8 mouse cellular contexts compared by ENCODE assay signal in the genomic region with DNA sequence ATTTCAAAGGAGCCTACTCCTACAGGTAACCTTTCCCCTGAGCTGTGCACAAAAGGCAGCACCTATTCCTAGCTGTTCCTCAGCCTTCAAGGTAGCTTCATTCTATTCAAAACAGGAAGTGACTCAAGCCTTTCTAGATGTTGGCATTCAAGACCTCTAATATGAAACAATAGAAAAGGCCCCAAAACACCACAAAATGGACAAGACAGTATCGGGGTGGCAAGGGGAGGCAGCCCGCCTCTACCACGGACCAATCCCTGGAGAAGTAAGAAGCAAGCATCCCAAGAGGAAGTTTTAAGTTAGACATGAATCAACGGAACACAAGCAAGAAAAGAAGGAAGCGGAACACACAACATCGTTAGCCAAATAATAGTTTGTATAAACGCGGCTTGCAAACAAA. TPM values are rescaled to one million over a fixed set of nuclear protein-coding genes. Genes with fewer than 3 reads are reported as not detected.
DNase-seq lines count a peak whose midpoint lies in the region; ATAC-seq and TF ChIP-seq lines count a peak whose summit lies in the region.

No protein-coding gene starts in this region.

- intact Hi-C loops in left cerebral cortex, postnatal 14 days (cut with DNase I) = no loop called here

- no peaks in the 10 kb centered on the region for H3K27me3 ChIP-seq in kidney, postnatal 0 days (ENCODE audit: insufficient read depth, low read length)
- no peaks in the 10 kb centered on the region for H3K27me3 ChIP-seq in embryonic facial prominence, embryonic 13.5 days
- H3K27me3 ChIP-seq in intestine, embryonic 14.5 days (replicated peaks; ENCODE audit: control insufficient read depth, insufficient read depth, low read length) = no peaks in the 10 kb centered on the region
- no peaks in the 10 kb centered on the region for H3K27me3 ChIP-seq in neural tube, embryonic 12.5 days (replicated peaks)

- 0 out of 2 replicates have a peak, but pooled peaks cover 4% of the 10 kb centered on the region for H3K4me1 ChIP-seq in kidney, postnatal 0 days (replicated peaks; ENCODE audit: insufficient read depth, low read length)
- peaks cover 29% of the 10 kb centered on the region for H3K4me1 ChIP-seq in embryonic facial prominence, embryonic 13.5 days
- H3K4me1 ChIP-seq in intestine, embryonic 14.5 days (replicated peaks; ENCODE audit: control insufficient read depth, insufficient read depth, low read length) = peaks cover 20% of the 10 kb centered on the region; the same call in 1 of the 2 replicates
- H3K4me1 ChIP-seq in neural tube, embryonic 12.5 days = peaks cover 31% of the 10 kb centered on the region

- TF ChIP-seq CTCF in kidney, postnatal 0 days (IDR thresholded peaks at IDR 0.05; ENCODE audit: low read depth) = no peak

- H3K9ac ChIP-seq in kidney, postnatal 0 days (ENCODE audit: low read depth, low read length) = no peak overlapping the region
- H3K9ac ChIP-seq in embryonic facial prominence, embryonic 13.5 days = peak overlapping the region; percentile 95; the same call in 1 of the 2 replicates
- no peak overlapping the region for H3K9ac ChIP-seq in intestine, embryonic 14.5 days (ENCODE audit: low read length)
- no peak overlapping the region for H3K9ac ChIP-seq in neural tube, embryonic 12.5 days

- peak overlapping the region; percentile 99; the same call in 1 of the 2 replicates for H3K4me3 ChIP-seq in kidney, postnatal 0 days (replicated peaks; ENCODE audit: low read depth, low read length)
- peak overlapping the region; percentile 99 for H3K4me3 ChIP-seq in embryonic facial prominence, embryonic 13.5 days
- peak overlapping the region; percentile 67 for H3K4me3 ChIP-seq in intestine, embryonic 14.5 days (ENCODE audit: low read depth, low read length)
- no peak overlapping the region for H3K4me3 ChIP-seq in neural tube, embryonic 12.5 days

- peak overlapping the region; percentile 95 for H3K4me2 ChIP-seq in kidney, postnatal 0 days (ENCODE audit: low read length)
- peak overlapping the region; percentile 83 for H3K4me2 ChIP-seq in embryonic facial prominence, embryonic 13.5 days
- H3K4me2 ChIP-seq in intestine, embryonic 14.5 days (ENCODE audit: low read length) = peak overlapping the region; percentile 87
- peak overlapping the region; percentile 93 for H3K4me2 ChIP-seq in neural tube, embryonic 12.5 days (replicated peaks)

- ATAC-seq in kidney, postnatal 0 days (replicated peaks; ENCODE audit: low FRiP score, low read depth) = no peak
- no peak for ATAC-seq in embryonic facial prominence, embryonic 13.5 days (ENCODE audit: insufficient number of reproducible peaks, insufficient read depth, low FRiP score, low TSS enrichment, low read depth)
- no peak for ATAC-seq in intestine, embryonic 14.5 days (replicated peaks; ENCODE audit: low FRiP score, low TSS enrichment, low read depth)
- ATAC-seq in neural tube, embryonic 12.5 days (ENCODE audit: low FRiP score, low read depth) = no peak

- DNase-seq in kidney, postnatal 0 days (ENCODE audit: low spot score) = no peak
- no peak for DNase-seq in kidney, postnatal 10 days
- no peak for DNase-seq in intestine, embryonic 14.5 days (ENCODE audit: low spot score)
- no peak for DNase-seq in retina, postnatal 1 day
- no peak for DNase-seq in adrenal gland, adult 2 months
- no peak for DNase-seq in left cerebral cortex, postnatal 14 days (ENCODE audit: low spot score in 2 of 2)

- H3K9me3 ChIP-seq in kidney, postnatal 0 days (replicated peaks; ENCODE audit: low read length) = no peaks in the 10 kb centered on the region
- no peaks in the 10 kb centered on the region for H3K9me3 ChIP-seq in embryonic facial prominence, embryonic 13.5 days
- H3K9me3 ChIP-seq in intestine, embryonic 14.5 days (ENCODE audit: control insufficient read depth, low read length) = no peaks in the 10 kb centered on the region
- H3K9me3 ChIP-seq in neural tube, embryonic 12.5 days = no peaks in the 10 kb centered on the region

- no peaks in the 10 kb centered on the region for H3K36me3 ChIP-seq in kidney, postnatal 0 days (ENCODE audit: insufficient read depth, low read length)
- H3K36me3 ChIP-seq in embryonic facial prominence, embryonic 13.5 days = no peaks in the 10 kb centered on the region
- no peaks in the 10 kb centered on the region for H3K36me3 ChIP-seq in intestine, embryonic 14.5 days (ENCODE audit: control insufficient read depth, insufficient read depth, low read length)
- H3K36me3 ChIP-seq in neural tube, embryonic 12.5 days = no peaks in the 10 kb centered on the region

- H3K27ac ChIP-seq in kidney, postnatal 0 days = no peak overlapping the region
- H3K27ac ChIP-seq in embryonic facial prominence, embryonic 13.5 days = no peak overlapping the region
- H3K27ac ChIP-seq in intestine, embryonic 14.5 days (ENCODE audit: low read depth) = no peak overlapping the region
- no peak overlapping the region for H3K27ac ChIP-seq in neural tube, embryonic 12.5 days

- 68% methylated on average over 8 of the region's 8 CpGs for WGBS in kidney, postnatal 0 days
- 81% methylated on average over 8 of the region's 8 CpGs for WGBS in embryonic facial prominence, embryonic 13.5 days
- WGBS in intestine, embryonic 14.5 days = 75% methylated on average over 8 of the region's 8 CpGs
- WGBS in neural tube, embryonic 12.5 days = 81% methylated on average over 8 of the region's 8 CpGs

RNA-seq across cellular contexts. Expression of gene Ankrd13a, which starts 2.7 kb away (rescaled TPM):
- 45.6 and 49.2 TPM in 2 replicates for polyA plus RNA-seq in kidney, postnatal 0 days (2015; fragmentation: Nextera tagmentation; extraction: Ambion mirVana)
- 45.9 and 47.0 TPM in 2 replicates for polyA plus RNA-seq in embryonic facial prominence, embryonic 13.5 days (2015; fragmentation: Nextera tagmentation; extraction: Ambion mirVana)
- polyA plus RNA-seq in intestine, embryonic 14.5 days (2014; fragmentation: Nextera tagmentation; extraction: Ambion mirVana) = 50.1 and 65.4 TPM in 2 replicates
- 76.4 and 89.3 TPM in 2 replicates for polyA plus RNA-seq in neural tube, embryonic 12.5 days (2016; fragmentation: Nextera tagmentation; extraction: Ambion mirVana)
- 10 to 100 TPM; 78.4 to 92.4 TPM for total RNA-seq in adrenal gland, adult 2 months (2021)
- polyA plus RNA-seq in adrenal gland, adult 2 months (2012; rRNA removed) = 51.1 and 51.8 TPM in 2 replicates
- 10 to 100 TPM; 33.6 to 34.8 TPM for total RNA-seq in left cerebral cortex, postnatal 14 days (2021)

RNA-seq across cellular contexts. Expression of gene Git2, which starts 3.5 kb away (rescaled TPM):
- polyA plus RNA-seq in kidney, postnatal 0 days (2015; fragmentation: Nextera tagmentation; extraction: Ambion mirVana) = 25.8 and 27.8 TPM in 2 replicates
- 49.6 and 49.8 TPM in 2 replicates for polyA plus RNA-seq in embryonic facial prominence, embryonic 13.5 days (2015; fragmentation: Nextera tagmentation; extraction: Ambion mirVana)
- 35.6 and 37.2 TPM in 2 replicates for polyA plus RNA-seq in intestine, embryonic 14.5 days (2014; fragmentation: Nextera tagmentation; extraction: Ambion mirVana)
- polyA plus RNA-seq in neural tube, embryonic 12.5 days (2016; fragmentation: Nextera tagmentation; extraction: Ambion mirVana) = 53.9 and 57.2 TPM in 2 replicates
- total RNA-seq in adrenal gland, adult 2 months (2021) = 10 to 100 TPM; 35.5 to 40.9 TPM
- 37.7 and 40.5 TPM in 2 replicates for polyA plus RNA-seq in adrenal gland, adult 2 months (2012; rRNA removed)
- 10 to 100 TPM; 41.4 to 47.8 TPM for total RNA-seq in left cerebral cortex, postnatal 14 days (2021)

RNA-seq across cellular contexts. Expression of gene 1500011B03Rik, which starts 51.5 kb away (rescaled TPM):
- 160 and 189 TPM in 2 replicates for polyA plus RNA-seq in kidney, postnatal 0 days (2015; fragmentation: Nextera tagmentation; extraction: Ambion mirVana)
- 103 TPM in 2 replicates for polyA plus RNA-seq in embryonic facial prominence, embryonic 13.5 days (2015; fragmentation: Nextera tagmentation; extraction: Ambion mirVana)
- 94.3 and 103 TPM in 2 replicates for polyA plus RNA-seq in intestine, embryonic 14.5 days (2014; fragmentation: Nextera tagmentation; extraction: Ambion mirVana)
- 190 and 192 TPM in 2 replicates for polyA plus RNA-seq in neural tube, embryonic 12.5 days (2016; fragmentation: Nextera tagmentation; extraction: Ambion mirVana)
- 10 to 100 TPM; 23.1 to 36.6 TPM for total RNA-seq in adrenal gland, adult 2 months (2021)
- polyA plus RNA-seq in adrenal gland, adult 2 months (2012; rRNA removed) = 29.7 and 30.6 TPM in 2 replicates
- 100 to 1,000 TPM; 170 to 179 TPM for total RNA-seq in left cerebral cortex, postnatal 14 days (2021)
